Mouse (Mus musculus): ENCODE measurements around the gene Il1r1.
"Not testable (repeated sequence)": the region's sequence is repeated elsewhere in the genome, so short reads cannot be mapped to it uniquely, and the experiment has no call there.

Il1r1 gene

GRCm38 (mm10) chr1:40271052-40271451 is 46.2 kb downstream of the Il1r1 start:
- no peak for DNase-seq (ENCODE audit: inconsistent ontology term)

- no peak for DNase-seq (ENCODE audit: inconsistent ontology term)
Measured at GRCm38 (mm10) chr1:40271486-40272055, 46.7 kb downstream of the Il1r1 start.

GRCm38 (mm10) chr1:40272204-40272603 is 47.3 kb downstream of the Il1r1 start:
- no peak for DNase-seq (ENCODE audit: inconsistent ontology term)

GRCm38 (mm10) chr1:40273491-40273890 is 48.6 kb downstream of the Il1r1 start:
- no peak for DNase-seq (ENCODE audit: inconsistent ontology term)

DNA sequence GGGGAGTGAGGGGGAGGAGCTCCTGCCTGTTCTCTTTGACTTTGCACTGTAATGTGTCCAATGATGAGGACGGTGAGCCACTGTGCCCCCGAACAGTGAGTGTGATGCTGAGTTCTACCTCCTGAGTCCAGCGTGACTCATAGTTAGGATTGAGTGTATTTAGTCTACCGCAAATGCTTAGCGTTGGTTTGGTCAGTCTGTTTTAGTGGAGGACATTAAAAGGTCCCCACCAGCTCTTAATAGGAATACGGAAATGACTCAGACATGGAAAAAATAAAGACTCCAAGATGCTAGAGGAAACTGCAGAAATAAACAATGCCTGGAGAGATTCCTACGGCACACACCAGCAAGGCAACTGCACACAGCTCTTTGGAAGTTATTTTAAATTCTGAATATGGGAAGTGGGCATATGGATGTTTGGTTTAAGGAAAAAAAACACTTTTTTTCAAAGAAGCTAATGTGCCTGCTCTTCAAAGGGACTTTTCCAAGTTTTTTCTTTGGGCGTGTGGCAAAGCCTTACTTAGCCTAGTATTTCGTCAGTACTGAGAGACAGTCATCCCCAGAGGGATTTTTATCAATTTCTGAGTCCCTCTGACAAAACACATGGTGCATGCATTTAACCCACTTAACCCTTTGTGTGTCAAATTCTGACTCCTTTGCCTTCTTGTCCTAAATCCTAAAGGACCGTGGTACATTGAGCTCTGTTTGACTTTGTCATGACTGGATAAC is 50.6 kb downstream of the Il1r1 start:
- peak; percentile 24 for DNase-seq (ENCODE audit: inconsistent ontology term)

DNA sequence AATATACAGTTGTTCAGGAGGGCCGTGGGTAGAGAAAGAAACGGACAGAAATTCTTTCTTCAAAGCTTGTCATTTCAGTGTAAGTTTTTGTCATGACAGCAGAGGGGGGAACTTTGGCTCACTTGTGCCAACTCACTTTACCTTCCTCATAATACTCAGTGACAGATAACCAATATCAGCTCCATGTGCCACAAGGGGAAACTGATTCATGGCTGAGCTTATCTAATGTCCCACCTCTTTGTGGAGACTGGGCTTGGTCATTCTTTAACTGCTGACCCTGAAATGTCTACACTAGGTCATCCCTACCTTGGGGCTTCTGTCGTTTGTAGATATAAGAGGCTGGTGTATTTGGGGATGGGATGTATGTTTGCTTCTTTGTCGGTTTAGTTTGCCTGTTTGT is 53.1 kb downstream of the Il1r1 start:
- no peak for DNase-seq (ENCODE audit: inconsistent ontology term)

DNA sequence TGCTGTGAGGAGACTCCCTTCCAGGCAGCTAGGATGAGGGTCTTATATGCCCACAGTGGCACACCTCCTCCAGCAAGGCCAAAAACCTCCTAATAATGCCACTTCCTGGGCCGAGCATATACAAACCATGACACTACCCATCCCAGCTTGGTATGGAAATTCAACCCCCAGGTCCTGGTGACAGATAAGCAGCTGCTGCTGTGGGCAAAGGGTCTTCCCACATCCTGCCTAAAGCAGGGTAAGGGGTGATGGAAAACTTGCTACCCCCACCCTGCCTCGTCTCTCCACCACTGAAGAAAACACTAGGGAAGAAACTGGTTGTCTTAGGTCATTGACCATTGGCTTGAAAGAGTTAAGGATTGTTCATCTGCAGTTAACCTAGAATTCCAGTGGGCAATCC is 53.8 kb downstream of the Il1r1 start:
- no peak for DNase-seq (ENCODE audit: inconsistent ontology term)

DNA sequence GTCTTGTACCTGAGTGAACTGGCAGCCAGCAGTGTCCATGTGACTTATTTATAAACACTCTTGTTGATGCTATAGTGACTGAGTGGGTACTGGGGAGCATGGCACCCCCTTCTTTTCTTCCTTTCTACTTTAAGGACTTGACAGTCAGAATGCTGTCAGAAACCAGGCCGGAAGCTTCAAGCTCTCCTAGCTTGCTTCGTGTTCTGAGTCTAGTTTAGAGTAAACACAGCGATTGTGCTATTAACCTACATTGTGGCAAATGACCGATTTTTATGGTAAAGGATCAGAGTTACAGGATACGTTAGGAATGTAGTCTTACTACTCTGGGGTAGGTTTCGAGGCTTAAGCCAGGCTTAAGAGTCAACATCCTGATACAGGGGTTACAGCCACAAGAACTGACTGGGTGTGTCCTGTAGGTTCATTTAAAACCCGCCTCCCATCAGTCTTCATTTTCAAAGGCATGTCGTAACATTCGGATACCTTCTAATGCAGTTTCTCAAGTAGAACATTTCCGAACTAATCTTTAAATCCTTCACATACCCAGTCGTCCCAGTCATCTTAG is 54.4 kb downstream of the Il1r1 start:
- no peak for DNase-seq (ENCODE audit: inconsistent ontology term)

- no peak for DNase-seq (ENCODE audit: inconsistent ontology term)
Measured at GRCm38 (mm10) chr1:40281950-40282349, 57.1 kb downstream of the Il1r1 start.

DNA sequence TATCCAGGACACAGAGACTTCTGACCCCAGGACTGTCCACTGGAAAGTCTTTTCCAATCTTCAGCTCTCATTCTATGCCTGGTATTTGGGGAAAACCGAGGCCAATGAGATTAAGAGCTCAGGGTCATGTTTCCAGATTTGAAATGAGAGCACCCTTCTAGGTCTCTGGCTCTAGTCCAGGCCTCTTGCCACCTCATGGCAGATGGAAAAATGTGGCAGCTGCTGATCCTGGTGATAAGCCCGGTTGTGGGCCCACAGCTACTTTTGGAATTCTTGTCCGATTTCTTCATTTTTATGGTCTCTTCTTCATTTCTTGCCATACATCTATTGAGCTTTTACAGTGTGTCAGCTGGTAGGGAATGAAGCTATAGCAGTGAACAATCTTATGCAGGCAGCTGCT is 57.5 kb downstream of the Il1r1 start:
- no peak for DNase-seq (ENCODE audit: inconsistent ontology term)

- DNase-seq (ENCODE audit: inconsistent ontology term) = no peak
Measured at GRCm38 (mm10) chr1:40283995-40284394, 59.1 kb downstream of the Il1r1 start.

GRCm38 (mm10) chr1:40290489-40291255 is 65.8 kb downstream of the Il1r1 start:
- no peak for DNase-seq (ENCODE audit: inconsistent ontology term)

DNA sequence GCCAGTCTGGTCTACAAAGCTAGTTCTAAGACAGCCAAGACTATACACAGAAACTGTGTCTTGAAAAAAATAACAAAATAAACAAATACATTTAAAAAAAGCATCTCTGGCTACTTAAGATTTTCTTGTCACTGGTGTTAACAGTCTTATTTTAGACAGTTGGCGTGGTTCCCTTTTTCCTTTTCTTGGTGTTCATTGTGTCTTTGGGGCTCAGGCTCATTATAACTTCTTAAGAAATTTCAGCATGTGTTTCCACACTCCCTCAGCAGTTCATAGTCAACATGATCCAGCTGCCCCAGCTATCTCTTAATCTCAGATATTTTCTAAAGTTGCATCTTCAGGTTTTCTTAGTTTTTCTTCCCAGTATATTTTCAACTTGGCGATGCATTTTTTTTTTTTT is 67.4 kb downstream of the Il1r1 start:
- no peak for DNase-seq (ENCODE audit: inconsistent ontology term)

- DNase-seq (ENCODE audit: inconsistent ontology term) = no peak
Measured at GRCm38 (mm10) chr1:40293891-40294290, 69.0 kb downstream of the Il1r1 start.

GRCm38 (mm10) chr1:40294824-40295223 is 69.9 kb downstream of the Il1r1 start:
- no peak for DNase-seq (ENCODE audit: inconsistent ontology term)

- no peak for DNase-seq (ENCODE audit: inconsistent ontology term)
Measured at GRCm38 (mm10) chr1:40298053-40298452, 73.2 kb downstream of the Il1r1 start.

- no peak for DNase-seq (ENCODE audit: inconsistent ontology term)
Measured at GRCm38 (mm10) chr1:40303179-40303866, 78.4 kb downstream of the Il1r1 start.

DNA sequence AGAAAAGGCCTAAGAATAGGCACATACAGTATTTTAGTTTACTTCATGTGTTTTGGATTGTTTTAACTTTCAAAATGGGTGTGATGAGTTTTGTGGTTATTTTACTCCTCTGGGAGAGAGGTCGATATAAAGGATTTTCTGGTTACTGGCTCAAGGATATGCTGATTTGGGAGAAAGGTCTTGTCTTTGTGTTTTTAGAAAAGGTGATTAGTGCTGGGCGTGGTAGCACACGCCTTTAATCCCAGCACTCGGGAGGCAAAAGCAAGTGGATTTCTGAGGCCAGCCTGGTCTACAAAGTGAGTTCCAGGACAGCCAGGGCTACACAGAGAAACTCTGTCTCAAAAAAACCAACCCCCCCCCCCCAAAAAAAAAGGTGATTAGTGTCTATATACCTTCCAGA is 79.4 kb downstream of the Il1r1 start:
- DNase-seq (ENCODE audit: inconsistent ontology term) = not testable (repeated sequence)

DNA sequence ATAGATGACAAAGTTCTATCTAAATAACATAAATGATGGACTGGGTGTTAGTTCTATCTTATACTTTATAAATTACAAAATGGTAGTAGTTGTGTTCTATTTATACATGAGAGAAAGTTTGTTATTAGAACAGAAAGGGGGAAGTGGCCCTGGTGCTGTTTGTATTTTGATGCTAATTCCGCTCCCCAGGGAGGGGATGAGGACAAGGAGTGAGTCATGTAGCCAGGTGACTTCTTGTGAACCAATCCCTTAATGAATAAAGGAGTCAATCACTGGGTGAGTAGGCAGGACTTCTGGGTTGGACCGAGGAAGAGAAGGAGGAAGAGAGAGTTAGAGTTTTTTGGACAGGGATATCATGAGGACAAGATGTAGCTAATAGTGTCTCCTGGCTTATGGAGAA is 81.2 kb downstream of the Il1r1 start:
- no peak for DNase-seq (ENCODE audit: inconsistent ontology term)

- no peak for DNase-seq (ENCODE audit: inconsistent ontology term)
Measured at GRCm38 (mm10) chr1:40311123-40311522, 86.2 kb downstream of the Il1r1 start.

GRCm38 (mm10) chr1:40311625-40312024 is 86.7 kb downstream of the Il1r1 start:
- DNase-seq (ENCODE audit: inconsistent ontology term) = no peak

GRCm38 (mm10) chr1:40314016-40314415 is 89.1 kb downstream of the Il1r1 start:
- DNase-seq (ENCODE audit: inconsistent ontology term) = no peak

Measured in Muller cell, postnatal 12 days (primary cell).